Comparison of ENCODE assay signal across 7 mouse cellular contexts in the genomic region with DNA sequence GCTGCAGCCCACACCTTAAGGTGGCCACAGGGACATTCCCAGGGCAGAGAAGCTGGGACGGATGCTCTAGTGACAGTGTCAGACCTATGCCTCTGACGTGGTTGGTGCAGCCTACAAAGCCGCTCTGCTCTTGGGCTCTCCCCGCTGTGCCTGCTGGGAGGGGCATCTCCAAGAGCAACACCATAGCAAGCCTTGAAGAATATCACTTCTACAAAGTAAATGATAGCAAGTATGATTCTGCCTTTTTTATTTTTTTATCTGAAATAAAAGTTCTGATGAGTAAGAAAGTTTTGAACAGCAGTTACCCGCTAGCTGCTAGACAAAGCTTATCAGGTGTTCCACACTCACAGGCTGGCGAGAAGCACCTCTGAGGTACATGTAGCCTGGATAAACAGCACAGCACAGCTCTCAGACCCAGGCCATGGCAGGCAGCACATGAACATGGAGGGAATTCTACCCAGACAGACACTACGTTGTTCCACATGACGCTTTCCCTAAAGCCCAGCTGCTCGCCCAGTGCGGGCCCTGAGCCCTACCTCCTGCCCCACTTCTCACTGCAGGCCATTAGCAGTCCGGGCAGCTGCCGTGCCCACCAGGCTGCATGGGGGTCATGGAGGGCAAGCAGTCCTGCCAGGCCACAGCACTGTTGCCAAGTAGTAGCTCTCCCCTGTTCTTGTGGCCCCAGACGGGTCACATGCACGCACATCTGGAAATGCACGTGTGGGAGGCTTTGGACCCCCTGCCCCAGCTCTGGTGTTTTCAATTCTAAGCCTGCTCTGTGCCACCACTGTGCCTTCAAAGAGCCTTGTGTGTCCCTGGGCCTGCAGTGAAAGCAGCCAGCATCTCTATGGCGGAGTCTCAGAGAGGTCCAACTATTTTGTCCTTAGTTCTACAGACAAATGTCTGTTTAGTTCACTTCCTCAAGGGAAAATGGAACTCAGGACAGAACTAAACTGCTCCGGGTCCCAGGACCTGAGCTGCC. TPM values are rescaled to one million over a fixed set of nuclear protein-coding genes. Genes with fewer than 3 reads are reported as not detected.
DNase-seq lines count a peak whose midpoint lies in the region; ATAC-seq and TF ChIP-seq lines count a peak whose summit lies in the region.

No protein-coding gene starts in this region.

- peaks cover 2% of the 10 kb centered on the region; the same call in 1 of the 2 replicates for H3K36me3 ChIP-seq in lung, embryonic 15.5 days
- 0 out of 2 replicates have a peak, but pooled peaks cover 4% of the 10 kb centered on the region for H3K36me3 ChIP-seq in embryonic facial prominence, embryonic 14.5 days (ENCODE audit: control insufficient read depth, insufficient read depth, low read length)
- no peaks in the 10 kb centered on the region for H3K36me3 ChIP-seq in hindbrain, embryonic 15.5 days
- H3K36me3 ChIP-seq in liver, postnatal 0 days (replicated peaks; ENCODE audit: insufficient read depth, low read length): peaks cover 52% of the 10 kb centered on the region
- no peaks in the 10 kb centered on the region for H3K36me3 ChIP-seq in stomach, postnatal 0 days (ENCODE audit: control insufficient read depth, insufficient read depth, low read length)

- no peak for DNase-seq in lung, postnatal 25 days (ENCODE audit: low spot score)
- DNase-seq in embryonic facial prominence, embryonic 14.5 days (ENCODE audit: low spot score): no peak
- peak; percentile 54 for DNase-seq in liver, postnatal 0 days
- DNase-seq in stomach, postnatal 0 days (ENCODE audit: low spot score): no peak
- DNase-seq in thymus, postnatal 36 days: no peak

- H3K4me2 ChIP-seq in lung, embryonic 15.5 days: no peak overlapping the region
- no peak overlapping the region; the same call in 1 of the 2 replicates for H3K4me2 ChIP-seq in embryonic facial prominence, embryonic 14.5 days (ENCODE audit: low read depth, low read length)
- H3K4me2 ChIP-seq in hindbrain, embryonic 15.5 days: no peak overlapping the region
- H3K4me2 ChIP-seq in liver, postnatal 0 days (ENCODE audit: low read depth, low read length): peak overlapping the region; percentile 65
- no peak overlapping the region; the same call in 1 of the 2 replicates for H3K4me2 ChIP-seq in stomach, postnatal 0 days (replicated peaks; ENCODE audit: low read depth)

- peaks cover 47% of the 10 kb centered on the region for H3K4me1 ChIP-seq in lung, embryonic 15.5 days
- H3K4me1 ChIP-seq in embryonic facial prominence, embryonic 14.5 days (ENCODE audit: control insufficient read depth, insufficient read depth, low read length): peaks cover 13% of the 10 kb centered on the region
- peaks cover 48% of the 10 kb centered on the region for H3K4me1 ChIP-seq in hindbrain, embryonic 15.5 days (replicated peaks)
- peaks cover 72% of the 10 kb centered on the region for H3K4me1 ChIP-seq in liver, postnatal 0 days (ENCODE audit: insufficient read depth)
- H3K4me1 ChIP-seq in stomach, postnatal 0 days (replicated peaks; ENCODE audit: control insufficient read depth, insufficient read depth): peaks cover 9% of the 10 kb centered on the region

- H3K9me3 ChIP-seq in lung, embryonic 15.5 days: no peaks in the 10 kb centered on the region
- no peaks in the 10 kb centered on the region for H3K9me3 ChIP-seq in embryonic facial prominence, embryonic 14.5 days (ENCODE audit: control insufficient read depth, low read length)
- no peaks in the 10 kb centered on the region for H3K9me3 ChIP-seq in hindbrain, embryonic 15.5 days
- no peaks in the 10 kb centered on the region for H3K9me3 ChIP-seq in liver, postnatal 0 days (ENCODE audit: low read length)
- no peaks in the 10 kb centered on the region for H3K9me3 ChIP-seq in stomach, postnatal 0 days (ENCODE audit: control insufficient read depth, low read length)

- TF ChIP-seq EP300 in liver, postnatal 0 days (IDR thresholded peaks at IDR 0.05; ENCODE audit: low read depth): peak; percentile 96
- TF ChIP-seq EP300 in stomach, postnatal 0 days (optimal IDR thresholded peaks at IDR 0.05): no peak

- no peak overlapping the region for H3K9ac ChIP-seq in lung, embryonic 15.5 days
- H3K9ac ChIP-seq in embryonic facial prominence, embryonic 14.5 days (ENCODE audit: low read depth, low read length): peak overlapping the region; percentile 41
- H3K9ac ChIP-seq in hindbrain, embryonic 15.5 days: no peak overlapping the region
- peak overlapping the region; percentile 72 for H3K9ac ChIP-seq in liver, postnatal 0 days (replicated peaks)
- peak overlapping the region; percentile 41; the same call in 1 of the 2 replicates for H3K9ac ChIP-seq in stomach, postnatal 0 days (ENCODE audit: low read length)

- no peak for ATAC-seq in lung, embryonic 15.5 days (ENCODE audit: borderline replicate concordance, extremely low read depth, low FRiP score, low TSS enrichment)
- ATAC-seq in embryonic facial prominence, embryonic 14.5 days (ENCODE audit: low read depth): peak; percentile 20; the same call in 1 of the 2 replicates
- peak; percentile 57 for ATAC-seq in hindbrain, embryonic 15.5 days (ENCODE audit: low FRiP score, low read depth)
- ATAC-seq in liver, postnatal 0 days: peak; percentile 60
- ATAC-seq in stomach, postnatal 0 days (ENCODE audit: low FRiP score, low TSS enrichment): no peak

- no peak overlapping the region for H3K4me3 ChIP-seq in lung, embryonic 15.5 days
- no peak overlapping the region for H3K4me3 ChIP-seq in embryonic facial prominence, embryonic 14.5 days (ENCODE audit: low read depth, low read length)
- H3K4me3 ChIP-seq in hindbrain, embryonic 15.5 days: no peak overlapping the region
- H3K4me3 ChIP-seq in liver, postnatal 0 days (ENCODE audit: low read depth, low read length): peak overlapping the region; percentile 49
- no peak overlapping the region for H3K4me3 ChIP-seq in stomach, postnatal 0 days (ENCODE audit: low read depth, low read length)

- H3K27ac ChIP-seq in lung, embryonic 15.5 days: peak overlapping the region; percentile 74
- H3K27ac ChIP-seq in embryonic facial prominence, embryonic 14.5 days (replicated peaks; ENCODE audit: low read depth, low read length): peak overlapping the region; percentile 77
- peak overlapping the region; percentile 80 for H3K27ac ChIP-seq in hindbrain, embryonic 15.5 days (replicated peaks)
- H3K27ac ChIP-seq in liver, postnatal 0 days (ENCODE audit: low read depth): peak overlapping the region; percentile 99
- peak overlapping the region; percentile 82 for H3K27ac ChIP-seq in stomach, postnatal 0 days (replicated peaks)

- TF ChIP-seq CTCF in liver, postnatal 0 days (IDR thresholded peaks at IDR 0.05; ENCODE audit: low read depth): no peak
- TF ChIP-seq CTCF in stomach, postnatal 0 days (IDR thresholded peaks at IDR 0.05; ENCODE audit: low read depth): no peak

- H3K27me3 ChIP-seq in lung, embryonic 15.5 days: no peaks in the 10 kb centered on the region
- no peaks in the 10 kb centered on the region for H3K27me3 ChIP-seq in embryonic facial prominence, embryonic 14.5 days (replicated peaks; ENCODE audit: control insufficient read depth, insufficient read depth, low read length)
- no peaks in the 10 kb centered on the region for H3K27me3 ChIP-seq in hindbrain, embryonic 15.5 days
- H3K27me3 ChIP-seq in liver, postnatal 0 days (ENCODE audit: insufficient read depth, low read length): no peaks in the 10 kb centered on the region
- H3K27me3 ChIP-seq in stomach, postnatal 0 days (ENCODE audit: control insufficient read depth, insufficient read depth, low read length): no peaks in the 10 kb centered on the region

- WGBS in lung, embryonic 15.5 days: 61% methylated on average over 17 of the region's 17 CpGs
- 66% methylated on average over 17 of the region's 17 CpGs for WGBS in embryonic facial prominence, embryonic 14.5 days
- WGBS in hindbrain, embryonic 15.5 days: 70% methylated on average over 17 of the region's 17 CpGs
- 58% methylated on average over 17 of the region's 17 CpGs for WGBS in liver, postnatal 0 days (ENCODE audit: insufficient replicate concordance)
- 64% methylated on average over 17 of the region's 17 CpGs for WGBS in stomach, postnatal 0 days

RNA-seq across cellular contexts. Expression of gene Gpr146, which starts 11.5 kb away (rescaled TPM):
- polyA plus RNA-seq in lung, embryonic 15.5 days (2015; fragmentation: Nextera tagmentation; extraction: Ambion mirVana): 5.2 and 6.3 TPM in 2 replicates
- polyA plus RNA-seq in embryonic facial prominence, embryonic 14.5 days (2014; fragmentation: Nextera tagmentation; extraction: Ambion mirVana): 2.0 and 2.8 TPM in 2 replicates
- polyA plus RNA-seq in hindbrain, embryonic 15.5 days (2015; fragmentation: Nextera tagmentation; extraction: Ambion mirVana): 2.6 and 2.9 TPM in 2 replicates
- 14.5 and 14.7 TPM in 2 replicates for polyA plus RNA-seq in liver, postnatal 0 days (2015; fragmentation: Nextera tagmentation; extraction: Ambion mirVana)
- 3.5 TPM in 2 replicates for polyA plus RNA-seq in stomach, postnatal 0 days (2015; fragmentation: Nextera tagmentation; extraction: Ambion mirVana)

RNA-seq across cellular contexts. Expression of gene C130050O18Rik, which starts 16.1 kb away (rescaled TPM):
- 0.86 and 1.0 TPM in 2 replicates for polyA plus RNA-seq in lung, embryonic 15.5 days (2015; fragmentation: Nextera tagmentation; extraction: Ambion mirVana)
- 5.2 and 5.5 TPM in 2 replicates for polyA plus RNA-seq in embryonic facial prominence, embryonic 14.5 days (2014; fragmentation: Nextera tagmentation; extraction: Ambion mirVana)
- polyA plus RNA-seq in hindbrain, embryonic 15.5 days (2015; fragmentation: Nextera tagmentation; extraction: Ambion mirVana): 0.22 and 0.43 TPM in 2 replicates
- 1.9 and 2.0 TPM in 2 replicates for polyA plus RNA-seq in liver, postnatal 0 days (2015; fragmentation: Nextera tagmentation; extraction: Ambion mirVana)
- polyA plus RNA-seq in stomach, postnatal 0 days (2015; fragmentation: Nextera tagmentation; extraction: Ambion mirVana): 0.41 and 0.46 TPM in 2 replicates

RNA-seq across cellular contexts. Expression of gene Gper1, which starts 34.0 kb away (rescaled TPM):
- 6.1 and 6.6 TPM in 2 replicates for polyA plus RNA-seq in lung, embryonic 15.5 days (2015; fragmentation: Nextera tagmentation; extraction: Ambion mirVana)
- 5.1 and 6.7 TPM in 2 replicates for polyA plus RNA-seq in embryonic facial prominence, embryonic 14.5 days (2014; fragmentation: Nextera tagmentation; extraction: Ambion mirVana)
- 7.6 and 8.6 TPM in 2 replicates for polyA plus RNA-seq in hindbrain, embryonic 15.5 days (2015; fragmentation: Nextera tagmentation; extraction: Ambion mirVana)
- 0.09 and 0.11 TPM in 2 replicates for polyA plus RNA-seq in liver, postnatal 0 days (2015; fragmentation: Nextera tagmentation; extraction: Ambion mirVana)
- polyA plus RNA-seq in stomach, postnatal 0 days (2015; fragmentation: Nextera tagmentation; extraction: Ambion mirVana): 2.8 and 3.2 TPM in 2 replicates

RNA-seq across cellular contexts. Expression of gene Cyp2w1, which starts 36.6 kb away (rescaled TPM):
- 0.10 TPM in 1 of 2 replicates, not detected in the other for polyA plus RNA-seq in lung, embryonic 15.5 days (2015; fragmentation: Nextera tagmentation; extraction: Ambion mirVana)
- polyA plus RNA-seq in embryonic facial prominence, embryonic 14.5 days (2014; fragmentation: Nextera tagmentation; extraction: Ambion mirVana): 11.5 and 11.8 TPM in 2 replicates
- not detected in 2 replicates for polyA plus RNA-seq in hindbrain, embryonic 15.5 days (2015; fragmentation: Nextera tagmentation; extraction: Ambion mirVana)
- not detected in 2 replicates for polyA plus RNA-seq in liver, postnatal 0 days (2015; fragmentation: Nextera tagmentation; extraction: Ambion mirVana)
- 4.8 and 8.5 TPM in 2 replicates for polyA plus RNA-seq in stomach, postnatal 0 days (2015; fragmentation: Nextera tagmentation; extraction: Ambion mirVana)

RNA-seq across cellular contexts. Expression of gene Cox19, which starts 37.8 kb away (rescaled TPM):
- 89.6 and 92.9 TPM in 2 replicates for polyA plus RNA-seq in lung, embryonic 15.5 days (2015; fragmentation: Nextera tagmentation; extraction: Ambion mirVana)
- polyA plus RNA-seq in embryonic facial prominence, embryonic 14.5 days (2014; fragmentation: Nextera tagmentation; extraction: Ambion mirVana): 106 and 107 TPM in 2 replicates
- polyA plus RNA-seq in hindbrain, embryonic 15.5 days (2015; fragmentation: Nextera tagmentation; extraction: Ambion mirVana): 91.9 and 98.8 TPM in 2 replicates
- polyA plus RNA-seq in liver, postnatal 0 days (2015; fragmentation: Nextera tagmentation; extraction: Ambion mirVana): 34.4 and 37.1 TPM in 2 replicates
- 109 and 114 TPM in 2 replicates for polyA plus RNA-seq in stomach, postnatal 0 days (2015; fragmentation: Nextera tagmentation; extraction: Ambion mirVana)

Comparison
In these comparisons a context has a peak if more than half of its experiments do, and no peak if none do; other contexts are left out.
1. ATAC-seq: peak in embryonic facial prominence, embryonic 14.5 days (single experiment), hindbrain, embryonic 15.5 days (single experiment) and liver, postnatal 0 days (single experiment); none in lung, embryonic 15.5 days (single experiment) and stomach, postnatal 0 days (single experiment).
2. H3K9ac ChIP-seq: peak in embryonic facial prominence, embryonic 14.5 days (single experiment), liver, postnatal 0 days (single experiment) and stomach, postnatal 0 days (single experiment); none in lung, embryonic 15.5 days (single experiment) and hindbrain, embryonic 15.5 days (single experiment).
3. Peak in every context shown above with its lines, with median percentiles within 50 percentile points of each other: H3K27ac ChIP-seq.